Mouse (Mus musculus) liver, embryonic 14.5 days (tissue): ENCODE data around the gene Tmc6.

Source experiments
- CTCF ChIP-seq: IDR thresholded peaks from 2 replicates; pipeline ENCODE4 v1.5.1; 2016; ENCODE audit warnings: antibody characterized with exemption, low read depth, control low read depth
- EP300 ChIP-seq: IDR thresholded peaks from 2 replicates; pipeline ENCODE4 v1.6.1; 2016; ENCODE audit warnings: antibody characterized with exemption, low read depth

DNA sequence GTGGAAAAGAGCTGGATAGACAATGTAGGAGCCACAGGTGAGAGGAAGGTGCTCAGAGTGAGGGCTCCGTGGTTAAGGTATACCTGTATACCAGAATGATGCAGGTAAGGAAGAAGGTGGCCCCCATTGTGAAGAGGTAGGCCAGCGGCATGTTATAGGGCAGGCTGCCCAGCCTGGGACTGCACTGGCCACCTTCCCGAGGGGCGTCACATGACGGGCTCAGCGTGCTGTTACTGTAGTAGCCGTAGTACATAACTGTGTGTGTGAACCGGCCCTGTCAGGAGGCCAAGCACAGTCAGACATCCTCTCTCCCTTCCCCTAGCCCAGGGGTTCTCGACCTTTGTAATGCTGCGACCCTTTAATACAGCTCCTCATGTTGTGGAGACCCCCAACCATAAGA, 7.1 kb downstream of the Tmc6 start:
- no peak for TF ChIP-seq CTCF
- TF ChIP-seq EP300 = no peak
